Mouse (Mus musculus) erythroblast, embryonic 14.5 days (primary cell): ENCODE results near the gene Ppm1b.

Source experiments
- GATA1 ChIP-seq: IDR thresholded peaks from 2 replicates; pipeline ENCODE4 v1.6.1; 2012; ENCODE audit warnings: low read length, inconsistent platforms, mixed read lengths
- TAL1 ChIP-seq: IDR thresholded peaks from 3 replicates; pipeline ENCODE4 v1.6.1; 2012; ENCODE audit warnings: low read length, inconsistent platforms, mixed read lengths

- TF ChIP-seq GATA1 (no peak), TAL1 (no peak)
These were observed 2.8 kb upstream of the Ppm1b start for GRCm38 (mm10) chr17:84953776-84954175.
